17 mouse cellular contexts compared by ENCODE assay signal in the genomic region with DNA sequence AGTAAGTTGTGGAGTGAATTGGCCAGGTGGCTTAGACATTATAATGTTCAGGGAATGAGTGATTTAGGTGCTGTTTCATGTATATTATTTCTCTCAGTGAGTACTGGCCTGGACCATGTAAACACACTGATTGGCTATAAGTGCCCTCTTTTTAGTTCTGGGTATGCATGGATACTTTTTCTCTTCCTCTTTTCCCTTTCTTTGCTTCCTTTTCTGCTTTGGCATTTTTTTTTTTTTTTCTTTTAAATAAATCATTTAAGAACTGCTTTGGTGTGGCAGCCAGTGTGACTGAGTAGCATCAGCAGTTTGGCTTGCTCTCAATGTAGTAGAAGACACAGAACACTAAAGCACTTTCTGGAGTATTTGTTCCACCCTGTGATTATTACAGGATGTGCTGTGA.
"Had no signal": no experiment of that assay in that cellular context is flagged by ENCODE, and none has a peak within 500 bp of the region (broad histone marks: within the 10 kb centered on the region; RNA-seq: fewer than 3 reads in every experiment).

No protein-coding gene starts in this region.

- H3K27ac ChIP-seq: neural tube, embryonic 12.5 days; neural tube, embryonic 13.5 days; neural tube, embryonic 15.5 days; stomach, embryonic 15.5 days; stomach, postnatal 0 days had no signal

- H3K4me3 ChIP-seq: neural tube, embryonic 12.5 days; neural tube, embryonic 13.5 days; neural tube, embryonic 15.5 days; stomach, embryonic 15.5 days had no signal

- H3K9ac ChIP-seq: neural tube, embryonic 12.5 days; neural tube, embryonic 13.5 days; neural tube, embryonic 15.5 days; stomach, embryonic 15.5 days had no signal

- H3K27me3 ChIP-seq: neural tube, embryonic 12.5 days; neural tube, embryonic 13.5 days; neural tube, embryonic 15.5 days; stomach, embryonic 15.5 days had no signal

- H3K4me2 ChIP-seq: neural tube, embryonic 12.5 days; neural tube, embryonic 13.5 days; neural tube, embryonic 15.5 days; stomach, embryonic 15.5 days had no signal

- DNase-seq: retina, postnatal 1 day; right cerebral cortex, adult 18-20 months; right cerebral cortex, postnatal 14 days; right cerebral cortex, postnatal 25 days; right cerebral cortex, postnatal 4 days; spleen, adult 18-20 months; thymus, adult 18-20 months; thymus, adult 2 months; thymus, postnatal 14 days; thymus, postnatal 25 days; thymus, postnatal 36 days; thymus, postnatal 4 days had no signal

- H3K36me3 ChIP-seq: neural tube, embryonic 12.5 days; neural tube, embryonic 15.5 days; stomach, embryonic 15.5 days had no signal

- H3K9me3 ChIP-seq: neural tube, embryonic 12.5 days; neural tube, embryonic 13.5 days; neural tube, embryonic 15.5 days; stomach, embryonic 15.5 days had no signal
